ENCODE assay signal across 8 mouse cellular contexts in genomic region chr4:148558297-148559000, GRCm38 (mm10). TPM values are rescaled to one million over a fixed set of nuclear protein-coding genes. Genes with fewer than 3 reads are reported as not detected.
DNase-seq lines count a peak whose midpoint lies in the region; ATAC-seq lines count a peak whose summit lies in the region.

TSS of gene Exosc10 (plus strand) at chr4:148558429.

- H3K4me2 ChIP-seq in hindbrain, embryonic 13.5 days: peak within 1 kb of the TSS; percentile 67

- no peaks in the 10 kb centered on the region for H3K27me3 ChIP-seq in hindbrain, embryonic 13.5 days

- H3K4me3 ChIP-seq in hindbrain, embryonic 13.5 days: peak within 1 kb of the TSS; percentile 79

- peak within 1 kb of the TSS; percentile 97 for H3K27ac ChIP-seq in hindbrain, embryonic 13.5 days

- peaks cover 8% of the 10 kb centered on the region for H3K4me1 ChIP-seq in hindbrain, embryonic 13.5 days (replicated peaks)

- under 1% methylated on average over 62 of the region's 63 CpGs for WGBS in hindbrain, embryonic 13.5 days

- ATAC-seq in hindbrain, embryonic 13.5 days (ENCODE audit: low FRiP score): peak; percentile 96

- peak within 1 kb of the TSS; percentile 93 for H3K9ac ChIP-seq in hindbrain, embryonic 13.5 days

- H3K36me3 ChIP-seq in hindbrain, embryonic 13.5 days: peaks cover 71% of the 10 kb centered on the region

- peak; percentile 89 for DNase-seq in NIH3T3 (ENCODE audit: low read depth)
- DNase-seq in cerebellum, postnatal 10 days: peak; percentile 94 to 95
- peak; percentile 66 to 78 for DNase-seq in frontal cortex, postnatal 14 days (ENCODE audit: low spot score in 2 of 2)
- peak; percentile 82 to 85 for DNase-seq in layer of hippocampus, postnatal 25 days (ENCODE audit: extremely low spot score in 1 of 2, low spot score in 1 of 2)
- peak; percentile 85 for DNase-seq in lung, postnatal 25 days (ENCODE audit: low spot score)
- peak; percentile 94 for DNase-seq in retina, embryonic 14.5 days (ENCODE audit: low spot score)
- DNase-seq in thymus, postnatal 4 days: peak; percentile 94

- no peaks in the 10 kb centered on the region for H3K9me3 ChIP-seq in hindbrain, embryonic 13.5 days

RNA-seq across cellular contexts. Expression of gene Exosc10, which starts in this region (rescaled TPM):
- 81.6 and 87.6 TPM in 2 replicates for polyA plus RNA-seq in hindbrain, embryonic 13.5 days (2015; fragmentation: Nextera tagmentation; extraction: Ambion mirVana)
- 10 to 100 TPM; 45.2 to 50.8 TPM for total RNA-seq in layer of hippocampus, postnatal 25 days (2021)

Comparison
In these comparisons a context has a peak if more than half of its experiments do, and no peak if none do; other contexts are left out.
1. Peak in every context shown above with its lines: DNase-seq, ATAC-seq, H3K4me3 ChIP-seq and H3K27ac ChIP-seq.